Comparison of ENCODE assay signal across 18 mouse cellular contexts in genomic region chr13:34498910-34499309, GRCm38 (mm10).
A peak's percentile ranks its signal among the peaks of the same experiment; 100 is the strongest.
DNase-seq lines count a peak whose midpoint lies in the region; ATAC-seq and TF ChIP-seq lines count a peak whose summit lies in the region.
"Had no signal": no experiment of that assay in that cellular context is flagged by ENCODE, and none has a peak within 500 bp of the region (broad histone marks: within the 10 kb centered on the region; RNA-seq: fewer than 3 reads in every experiment).

No protein-coding gene starts in this region.

- TF ChIP-seq POLR2A in heart, adult 2 months (IDR thresholded peaks at IDR 0.05; ENCODE audit: insufficient read depth, low read depth, low read length) = no peak

- CTCF ChIA-PET in Patski (lab: Charles Lee) = interaction anchor here (1.5 kb wide), 2 partner anchors 34 to 134 kb away, joined by 3 to 4 read pairs; no protein-coding TSS in a partner anchor

- H3K4me3 ChIP-seq in heart, adult 2 months = no peak overlapping the region
- H3K4me3 ChIP-seq: embryonic facial prominence, embryonic 10.5 days; embryonic facial prominence, embryonic 12.5 days; forebrain, embryonic 13.5 days; forebrain, embryonic 15.5 days had no signal

- in situ Hi-C loops in Patski (cut with MboI; ENCODE audit: low pct_unique_long_range_greater_than_20kb) = no loop called here

- 94% methylated on average over 2 of the region's 2 CpGs for WGBS in heart, adult 2 months

- POLR2A ChIA-PET in Patski (lab: Charles Lee) = interaction anchor here (1.5 kb wide), 1 partner anchor 8 kb away, joined by 5 read pairs; no protein-coding TSS in a partner anchor

- H3K9ac ChIP-seq in heart, adult 2 months (ENCODE audit: low read depth, low read length) = no peak overlapping the region
- H3K9ac ChIP-seq: embryonic facial prominence, embryonic 12.5 days; forebrain, embryonic 13.5 days; forebrain, embryonic 15.5 days; forebrain, postnatal 0 days had no signal

- ATAC-seq in Patski = peak; percentile 89
- ATAC-seq: forebrain, embryonic 13.5 days; forebrain, embryonic 15.5 days; forebrain, postnatal 0 days had no signal

- intact Hi-C loops in heart, adult 2 months (cut with DNase I) = no loop called here

- H3K4me1 ChIP-seq in heart, adult 2 months (ENCODE audit: control insufficient read depth, insufficient read depth, low read length) = no peaks in the 10 kb centered on the region
- H3K4me1 ChIP-seq: embryonic facial prominence, embryonic 10.5 days; embryonic facial prominence, embryonic 12.5 days; forebrain, embryonic 13.5 days; forebrain, embryonic 15.5 days had no signal

- TF ChIP-seq CTCF in heart, adult 2 months (IDR thresholded peaks at IDR 0.05) = no peak
- TF ChIP-seq CTCF in Patski (IDR thresholded peaks at IDR 0.05) = peak; percentile 39

- H3K27me3 ChIP-seq in heart, adult 2 months (ENCODE audit: control insufficient read depth, insufficient read depth, low read length) = no peaks in the 10 kb centered on the region
- no peaks in the 10 kb centered on the region for H3K27me3 ChIP-seq in Patski
- H3K27me3 ChIP-seq: embryonic facial prominence, embryonic 12.5 days; forebrain, embryonic 13.5 days; forebrain, embryonic 15.5 days had no signal

- no peak overlapping the region for H3K27ac ChIP-seq in heart, adult 2 months
- H3K27ac ChIP-seq: embryonic facial prominence, embryonic 10.5 days; embryonic facial prominence, embryonic 12.5 days; forebrain, embryonic 13.5 days; forebrain, embryonic 15.5 days had no signal

- H3K79me2 ChIP-seq in heart, adult 2 months (replicated peaks; ENCODE audit: control insufficient read depth, insufficient read depth, low read length) = no peaks in the 10 kb centered on the region

- DNase-seq in heart, adult 11 months = peak; percentile 40
- no peak for DNase-seq in heart, adult 2 months
- no peak for DNase-seq in Patski (ENCODE audit: low read depth, low spot score)
- no peak for DNase-seq in c-Kit-positive CD71-positive TER-119-positive erythroid progenitor cells, embryonic 14.5 days (ENCODE audit: low spot score)
- DNase-seq in left cerebral cortex, adult 11 months (ENCODE audit: low spot score) = no peak
- DNase-seq: adrenal gland, adult 2 months; adrenal gland, postnatal 10 days; adrenal gland, postnatal 25 days; cerebellum, adult 11-12 months; cerebellum, adult 2 months; cerebellum, adult 9-10 months; cerebellum, postnatal 10 days; cerebellum, postnatal 25 days; forebrain, postnatal 0 days had no signal

- H3K36me3 ChIP-seq in heart, adult 2 months (ENCODE audit: control insufficient read depth, insufficient read depth, low read length) = no peaks in the 10 kb centered on the region
- H3K36me3 ChIP-seq: embryonic facial prominence, embryonic 10.5 days; embryonic facial prominence, embryonic 12.5 days; forebrain, embryonic 15.5 days had no signal

- TF ChIP-seq EP300 in heart, adult 2 months (IDR thresholded peaks at IDR 0.05; ENCODE audit: insufficient read depth, low read depth, low read length) = no peak
